Mouse (Mus musculus) forebrain, embryonic 15.5 days (tissue): ENCODE results near the gene Arl14ep. TPM values are rescaled to one million over a fixed set of nuclear protein-coding genes. Genes with fewer than 3 reads are reported as not detected.

Experiments used
- ATAC-seq: fragments of 200-750 bp; cut with Nextera tagmentation; replicated peaks from 2 replicates; pipeline ENCODE4 v1.8.0; 2017; ENCODE audit warnings: mild to moderate bottlenecking, moderate TSS enrichment, moderate library complexity
- H3K27ac ChIP-seq: fragments of 300-500 bp; sonication (generic); replicated peaks from 2 replicates; pipeline ENCODE4 v1.5.1; 2015; ENCODE audit warnings: mild to moderate bottlenecking, inconsistent platforms
- H3K27me3 ChIP-seq: fragments of 300-500 bp; sonication (generic); 2 replicates; pipeline ENCODE4 v1.6.1; 2015; ENCODE audit warnings: inconsistent platforms
- H3K36me3 ChIP-seq: fragments of 300-500 bp; sonication (generic); 2 replicates; pipeline ENCODE4 v1.6.1; 2015; ENCODE audit warnings: mild to moderate bottlenecking, inconsistent platforms
- H3K4me1 ChIP-seq: fragments of 300-500 bp; sonication (generic); 2 replicates; pipeline ENCODE4 v1.6.1; 2015; ENCODE audit warnings: inconsistent platforms
- H3K4me2 ChIP-seq: fragments of 300-500 bp; sonication (generic); replicated peaks from 2 replicates; pipeline ENCODE4 v1.6.1; 2015; ENCODE audit warnings: mild to moderate bottlenecking, inconsistent platforms
- H3K4me3 ChIP-seq: fragments of 300-500 bp; sonication (generic); 2 replicates; pipeline ENCODE4 v1.5.1; 2015; ENCODE audit warnings: mild to moderate bottlenecking, inconsistent platforms
- H3K9ac ChIP-seq: fragments of 300-500 bp; sonication (generic); replicated peaks from 2 replicates; pipeline ENCODE4 v1.6.1; 2015; ENCODE audit warnings: mild to moderate bottlenecking, inconsistent platforms
- H3K9me3 ChIP-seq: fragments of 300-500 bp; sonication (generic); 2 replicates; pipeline ENCODE4 v1.6.1; 2016; ENCODE audit warnings: inconsistent platforms
- WGBS: fragments of 180-500 bp; shearing (Covaris S2); methylation state at CpG from one replicate; pipeline ENCODE4 v1.1.7; 2015; ENCODE audit warnings: mixed read lengths; 5-methylcytosine and 5-hydroxymethylcytosine counted together
- polyA plus RNA-seq: library from polyadenylated mRNA; unstranded; fragments of >200 nt; fragmentation: Nextera tagmentation; extraction: Ambion mirVana; gene quantifications from 2 replicates; pipeline ENCODE4 v1.2.1, GENCODE M21; 2015

Gene Arl14ep
- polyA plus RNA-seq, 1 experiment from 2014 or later, result 37.7 TPM

- H3K4me2 ChIP-seq, result peak overlapping the region; percentile 57
- peaks cover 16% of the 10 kb centered on the region for H3K4me1 ChIP-seq
- WGBS, result 66% methylated on average over 17 of the region's 17 CpGs
- H3K27me3 ChIP-seq, result no peaks in the 10 kb centered on the region
- peak; percentile 7; the same call in 1 of the 2 replicates for ATAC-seq
- H3K9ac ChIP-seq, result peak overlapping the region; percentile 92
- H3K9me3 ChIP-seq, result no peaks in the 10 kb centered on the region
- H3K36me3 ChIP-seq, result no peaks in the 10 kb centered on the region
- H3K27ac ChIP-seq, result no peak overlapping the region
- peak overlapping the region; percentile 81 for H3K4me3 ChIP-seq
These were observed 779 bp downstream of the Arl14ep start for GRCm38 (mm10) chr2:106973332-106973958.

GRCm38 (mm10) chr2:106972851-106973250 is 1.4 kb downstream of the Arl14ep start:
- no peak overlapping the region for H3K9ac ChIP-seq
- no peak overlapping the region for H3K4me2 ChIP-seq
- H3K27ac ChIP-seq, result no peak overlapping the region
- WGBS, result 93% methylated on average over 6 of the region's 6 CpGs
- peaks cover 21% of the 10 kb centered on the region for H3K4me1 ChIP-seq
- no peaks in the 10 kb centered on the region for H3K9me3 ChIP-seq
- no peaks in the 10 kb centered on the region for H3K27me3 ChIP-seq
- H3K36me3 ChIP-seq, result no peaks in the 10 kb centered on the region
- no peak for ATAC-seq
- H3K4me3 ChIP-seq, result no peak overlapping the region

GRCm38 (mm10) chr2:106970971-106971370 is 3.3 kb downstream of the Arl14ep start:
- peaks cover 21% of the 10 kb centered on the region for H3K4me1 ChIP-seq
- 97% methylated on average over 12 of the region's 12 CpGs for WGBS
- no peak for ATAC-seq

GRCm38 (mm10) chr2:106968320-106968719 is 5.9 kb downstream of the Arl14ep start:
- Histone ChIP-seq H3K4me1 (peaks cover 17% of the 10 kb centered on the region), H3K27me3 (no peaks in the 10 kb centered on the region), H3K27ac (no peak overlapping the region), H3K36me3 (peaks cover 25% of the 10 kb centered on the region), H3K4me2 (no peak overlapping the region), H3K4me3 (no peak overlapping the region), H3K9me3 (no peaks in the 10 kb centered on the region), H3K9ac (no peak overlapping the region)
- WGBS, result 54% methylated on average over 6 of the region's 6 CpGs
- no peak for ATAC-seq

More at GRCm38 (mm10) chr2:106970971-106971370, 3.3 kb downstream of the Arl14ep start:
- Histone ChIP-seq H3K4me3 (no peak overlapping the region), H3K36me3 (peaks cover 10% of the 10 kb centered on the region), H3K27ac (no peak overlapping the region), H3K9me3 (no peaks in the 10 kb centered on the region), H3K4me2 (no peak overlapping the region), H3K9ac (no peak overlapping the region), H3K27me3 (no peaks in the 10 kb centered on the region)

- no peak overlapping the region for H3K9ac ChIP-seq
- no peak overlapping the region for H3K27ac ChIP-seq
- peaks cover 10% of the 10 kb centered on the region for H3K4me1 ChIP-seq
- no peaks in the 10 kb centered on the region for H3K9me3 ChIP-seq
- H3K4me3 ChIP-seq, result no peak overlapping the region
- WGBS, result 95% methylated on average over 3 of the region's 3 CpGs
- no peak overlapping the region for H3K4me2 ChIP-seq
- peaks cover 27% of the 10 kb centered on the region for H3K36me3 ChIP-seq
- no peaks in the 10 kb centered on the region for H3K27me3 ChIP-seq
- no peak for ATAC-seq
These were observed 10.7 kb downstream of the Arl14ep start for GRCm38 (mm10) chr2:106963560-106963959.

- ATAC-seq, result no peak
- 86% methylated on average over 3 of the region's 3 CpGs for WGBS
These were observed 12.6 kb downstream of the Arl14ep start for GRCm38 (mm10) chr2:106961650-106962049.

GRCm38 (mm10) chr2:106961066-106961465 is 13.2 kb downstream of the Arl14ep start:
- H3K27ac ChIP-seq, result no peak overlapping the region
- 89% methylated on average over 2 of the region's 2 CpGs for WGBS
- H3K9me3 ChIP-seq, result no peaks in the 10 kb centered on the region
- H3K36me3 ChIP-seq, result peaks cover 16% of the 10 kb centered on the region
- no peaks in the 10 kb centered on the region for H3K27me3 ChIP-seq
- H3K4me2 ChIP-seq, result no peak overlapping the region
- ATAC-seq, result no peak
- peaks cover 4% of the 10 kb centered on the region; the same call in 1 of the 2 replicates for H3K4me1 ChIP-seq
- no peak overlapping the region for H3K9ac ChIP-seq
- no peak overlapping the region for H3K4me3 ChIP-seq

More at GRCm38 (mm10) chr2:106961650-106962049, 12.6 kb downstream of the Arl14ep start:
- no peaks in the 10 kb centered on the region for H3K27me3 ChIP-seq
- no peak overlapping the region for H3K4me2 ChIP-seq
- H3K9me3 ChIP-seq, result no peaks in the 10 kb centered on the region
- H3K27ac ChIP-seq, result no peak overlapping the region
- peaks cover 4% of the 10 kb centered on the region; the same call in 1 of the 2 replicates for H3K4me1 ChIP-seq
- no peak overlapping the region for H3K4me3 ChIP-seq
- no peak overlapping the region for H3K9ac ChIP-seq
- peaks cover 19% of the 10 kb centered on the region for H3K36me3 ChIP-seq

GRCm38 (mm10) chr2:106960237-106960636 is 14.0 kb downstream of the Arl14ep start:
- Histone ChIP-seq H3K27me3 (no peaks in the 10 kb centered on the region), H3K9me3 (no peaks in the 10 kb centered on the region), H3K4me3 (no peak overlapping the region), H3K9ac (no peak overlapping the region), H3K4me1 (peaks cover 4% of the 10 kb centered on the region; the same call in 1 of the 2 replicates), H3K27ac (no peak overlapping the region), H3K36me3 (peaks cover 14% of the 10 kb centered on the region), H3K4me2 (no peak overlapping the region)
- 34% methylated on average over 7 of the region's 7 CpGs for WGBS
- ATAC-seq, result 0 out of 2 replicates have a peak, but pooled peaks have one; percentile 51

GRCm38 (mm10) chr2:106959380-106959779 is 14.8 kb downstream of the Arl14ep start:
- Histone ChIP-seq H3K4me3 (no peak overlapping the region), H3K27ac (no peak overlapping the region), H3K4me2 (no peak overlapping the region), H3K9ac (no peak overlapping the region), H3K36me3 (peaks cover 6% of the 10 kb centered on the region; the same call in 1 of the 2 replicates), H3K9me3 (no peaks in the 10 kb centered on the region), H3K27me3 (no peaks in the 10 kb centered on the region), H3K4me1 (peaks cover 4% of the 10 kb centered on the region; the same call in 1 of the 2 replicates)
- 86% methylated on average over 5 of the region's 5 CpGs for WGBS
- ATAC-seq, result no peak

GRCm38 (mm10) chr2:106958916-106959315 is 15.3 kb downstream of the Arl14ep start:
- H3K4me2 ChIP-seq, result no peak overlapping the region
- H3K9ac ChIP-seq, result no peak overlapping the region
- no peaks in the 10 kb centered on the region for H3K27me3 ChIP-seq
- H3K36me3 ChIP-seq, result peaks cover 6% of the 10 kb centered on the region; the same call in 1 of the 2 replicates
- 85% methylated on average over 6 of the region's 6 CpGs for WGBS
- no peak overlapping the region for H3K4me3 ChIP-seq
- H3K9me3 ChIP-seq, result no peaks in the 10 kb centered on the region
- no peak overlapping the region for H3K27ac ChIP-seq
- H3K4me1 ChIP-seq, result peaks cover 4% of the 10 kb centered on the region; the same call in 1 of the 2 replicates
- ATAC-seq, result no peak

GRCm38 (mm10) chr2:106956146-106956545 is 18.1 kb downstream of the Arl14ep start:
- Histone ChIP-seq H3K9ac (no peak overlapping the region), H3K4me2 (no peak overlapping the region)
- 66% methylated on average over 6 of the region's 6 CpGs for WGBS

GRCm38 (mm10) chr2:106955621-106956020 is 18.6 kb downstream of the Arl14ep start:
- no peak overlapping the region for H3K4me2 ChIP-seq
- 0 out of 2 replicates have a peak, but pooled peaks have one; percentile 32 for ATAC-seq

More at GRCm38 (mm10) chr2:106956146-106956545, 18.1 kb downstream of the Arl14ep start:
- ATAC-seq, result no peak
- Histone ChIP-seq H3K9me3 (no peaks in the 10 kb centered on the region), H3K27ac (no peak overlapping the region), H3K27me3 (no peaks in the 10 kb centered on the region), H3K36me3 (no peaks in the 10 kb centered on the region), H3K4me1 (peaks cover 4% of the 10 kb centered on the region; the same call in 1 of the 2 replicates), H3K4me3 (no peak overlapping the region)

More at GRCm38 (mm10) chr2:106955621-106956020, 18.6 kb downstream of the Arl14ep start:
- Histone ChIP-seq H3K9me3 (no peaks in the 10 kb centered on the region), H3K4me1 (peaks cover 4% of the 10 kb centered on the region; the same call in 1 of the 2 replicates), H3K27ac (no peak overlapping the region), H3K9ac (no peak overlapping the region), H3K36me3 (no peaks in the 10 kb centered on the region), H3K4me3 (no peak overlapping the region), H3K27me3 (no peaks in the 10 kb centered on the region)
- 16% methylated on average over 10 of the region's 10 CpGs for WGBS
